Mouse (Mus musculus): Measurements from ENCODE around the gene Hist1h1t. TPM values are rescaled to one million over a fixed set of nuclear protein-coding genes. Genes with fewer than 3 reads are reported as not detected.

The Hist1h1t gene
- polyA plus RNA-seq, 1 experiment from 2014 or later = not detected

Small RNA genes lying within 50 kb of the gene (microRNA-seq; reads per million reads assigned to microRNA genes)
- gene Gm44314 = not detected
- not detected for gene Gm44350

Other genes starting within 250 kb of the Hist1h1t start
- gene Btn1a1, start 229.9 kb upstream of the Hist1h1t start, polyA plus RNA-seq (2016; fragmentation: Nextera tagmentation; extraction: Ambion mirVana) = 2.6 and 2.9 TPM in 2 replicates
- gene Btn2a2, start 207.0 kb upstream of the Hist1h1t start, polyA plus RNA-seq (2016; fragmentation: Nextera tagmentation; extraction: Ambion mirVana) = 0.45 and 0.58 TPM in 2 replicates
- 4.4 and 5.2 TPM in 2 replicates for gene Hist1h4h, start 164.8 kb upstream of the Hist1h1t start, polyA plus RNA-seq (2016; fragmentation: Nextera tagmentation; extraction: Ambion mirVana)
- 2.7 and 7.0 TPM in 2 replicates for gene Hist1h2af, start 161.9 kb upstream of the Hist1h1t start, polyA plus RNA-seq (2016; fragmentation: Nextera tagmentation; extraction: Ambion mirVana)
- gene Hist1h3g, start 160.4 kb upstream of the Hist1h1t start, polyA plus RNA-seq (2016; fragmentation: Nextera tagmentation; extraction: Ambion mirVana) = 3.9 and 4.0 TPM in 2 replicates
- gene Hist1h2bh, start 152.4 kb upstream of the Hist1h1t start, polyA plus RNA-seq (2016; fragmentation: Nextera tagmentation; extraction: Ambion mirVana) = 0.26 and 0.28 TPM in 2 replicates
- 0.32 and 0.36 TPM in 2 replicates for gene Hist1h3f, start 151.8 kb upstream of the Hist1h1t start, polyA plus RNA-seq (2016; fragmentation: Nextera tagmentation; extraction: Ambion mirVana)
- gene Hist1h4f, start 144.2 kb upstream of the Hist1h1t start, polyA plus RNA-seq (2016; fragmentation: Nextera tagmentation; extraction: Ambion mirVana) = 0.95 TPM in 1 of 2 replicates, not detected in the other
- 0.21 and 0.26 TPM in 2 replicates for gene Hist1h1d, start 142.6 kb upstream of the Hist1h1t start, polyA plus RNA-seq (2016; fragmentation: Nextera tagmentation; extraction: Ambion mirVana)
- gene Hist1h3e, start 133.4 kb upstream of the Hist1h1t start, polyA plus RNA-seq (2016; fragmentation: Nextera tagmentation; extraction: Ambion mirVana) = 1.7 and 2.1 TPM in 2 replicates
- gene Hist1h2ae, start 124.6 kb upstream of the Hist1h1t start, polyA plus RNA-seq (2016; fragmentation: Nextera tagmentation; extraction: Ambion mirVana) = 40.3 and 45.8 TPM in 2 replicates
- gene Hist1h2bg, start 124.4 kb upstream of the Hist1h1t start, polyA plus RNA-seq (2016; fragmentation: Nextera tagmentation; extraction: Ambion mirVana) = 4.5 and 4.8 TPM in 2 replicates
- 1.5 and 2.0 TPM in 2 replicates for gene Hist1h2bf, start 121.6 kb upstream of the Hist1h1t start, polyA plus RNA-seq (2016; fragmentation: Nextera tagmentation; extraction: Ambion mirVana)
- 1.1 and 2.3 TPM in 2 replicates for gene Hist1h2ad, start 121.4 kb upstream of the Hist1h1t start, polyA plus RNA-seq (2016; fragmentation: Nextera tagmentation; extraction: Ambion mirVana)
- gene Hist1h3d, start 120.1 kb upstream of the Hist1h1t start, polyA plus RNA-seq (2016; fragmentation: Nextera tagmentation; extraction: Ambion mirVana) = 1.4 and 1.6 TPM in 2 replicates
- 43.5 and 46.9 TPM in 2 replicates for gene Hist1h4d, start 114.2 kb upstream of the Hist1h1t start, polyA plus RNA-seq (2016; fragmentation: Nextera tagmentation; extraction: Ambion mirVana)
- 1.2 and 2.0 TPM in 2 replicates for gene Hist1h2be, start 74.7 kb upstream of the Hist1h1t start, polyA plus RNA-seq (2016; fragmentation: Nextera tagmentation; extraction: Ambion mirVana)
- gene Hist1h1e, start 73.3 kb upstream of the Hist1h1t start, polyA plus RNA-seq (2016; fragmentation: Nextera tagmentation; extraction: Ambion mirVana) = 10.6 and 11.6 TPM in 2 replicates
- gene Hist1h2ac, start 11.9 kb upstream of the Hist1h1t start, polyA plus RNA-seq (2016; fragmentation: Nextera tagmentation; extraction: Ambion mirVana) = 0.70 and 0.78 TPM in 2 replicates
- gene Hist1h2bc, start 11.6 kb upstream of the Hist1h1t start, polyA plus RNA-seq (2016; fragmentation: Nextera tagmentation; extraction: Ambion mirVana) = 43.6 and 49.5 TPM in 2 replicates
- 2.7 and 3.5 TPM in 2 replicates for gene Hist1h4c, start 2.6 kb downstream of the Hist1h1t start, polyA plus RNA-seq (2016; fragmentation: Nextera tagmentation; extraction: Ambion mirVana)
- 10.5 and 13.2 TPM in 2 replicates for gene Hfe, start 15.0 kb downstream of the Hist1h1t start, polyA plus RNA-seq (2016; fragmentation: Nextera tagmentation; extraction: Ambion mirVana)
- gene Hist1h1c, start 43.0 kb downstream of the Hist1h1t start, polyA plus RNA-seq (2016; fragmentation: Nextera tagmentation; extraction: Ambion mirVana) = 36.5 and 41.9 TPM in 2 replicates
- 3.0 and 5.1 TPM in 2 replicates for gene Hist1h3c, start 49.8 kb downstream of the Hist1h1t start, polyA plus RNA-seq (2016; fragmentation: Nextera tagmentation; extraction: Ambion mirVana)
- 0.88 and 1.4 TPM in 2 replicates for gene Hist1h2bb, start 50.9 kb downstream of the Hist1h1t start, polyA plus RNA-seq (2016; fragmentation: Nextera tagmentation; extraction: Ambion mirVana)
- gene Hist1h2ab, start 55.3 kb downstream of the Hist1h1t start, polyA plus RNA-seq (2016; fragmentation: Nextera tagmentation; extraction: Ambion mirVana) = 16.7 and 20.9 TPM in 2 replicates
- 3.4 and 3.5 TPM in 2 replicates for gene Hist1h3b, start 56.5 kb downstream of the Hist1h1t start, polyA plus RNA-seq (2016; fragmentation: Nextera tagmentation; extraction: Ambion mirVana)
- gene Hist1h4b, start 61.2 kb downstream of the Hist1h1t start, polyA plus RNA-seq (2016; fragmentation: Nextera tagmentation; extraction: Ambion mirVana) = 2.1 and 2.3 TPM in 2 replicates
- gene Hist1h4a, start 65.4 kb downstream of the Hist1h1t start, polyA plus RNA-seq (2016; fragmentation: Nextera tagmentation; extraction: Ambion mirVana) = not detected in 2 replicates
- 1.7 and 3.5 TPM in 2 replicates for gene Hist1h3a, start 66.6 kb downstream of the Hist1h1t start, polyA plus RNA-seq (2016; fragmentation: Nextera tagmentation; extraction: Ambion mirVana)
- 0.54 and 1.4 TPM in 2 replicates for gene Hist1h1a, start 67.9 kb downstream of the Hist1h1t start, polyA plus RNA-seq (2016; fragmentation: Nextera tagmentation; extraction: Ambion mirVana)
- gene Trim38, start 74.1 kb downstream of the Hist1h1t start, polyA plus RNA-seq (2016; fragmentation: Nextera tagmentation; extraction: Ambion mirVana) = 0.13 TPM in 1 of 2 replicates, not detected in the other
- gene Slc17a2, start 111.2 kb downstream of the Hist1h1t start, polyA plus RNA-seq (2016; fragmentation: Nextera tagmentation; extraction: Ambion mirVana) = not detected in 2 replicates
- not detected in 2 replicates for gene Slc17a3, start 143.6 kb downstream of the Hist1h1t start, polyA plus RNA-seq (2016; fragmentation: Nextera tagmentation; extraction: Ambion mirVana)
- gene Slc17a1, start 171.9 kb downstream of the Hist1h1t start, polyA plus RNA-seq (2016; fragmentation: Nextera tagmentation; extraction: Ambion mirVana) = not detected in 2 replicates
- not detected in 2 replicates for gene Slc17a4, start 219.2 kb downstream of the Hist1h1t start, polyA plus RNA-seq (2016; fragmentation: Nextera tagmentation; extraction: Ambion mirVana)
- not detected in 2 replicates for gene Hist1h2ba, start 238.3 kb downstream of the Hist1h1t start, polyA plus RNA-seq (2016; fragmentation: Nextera tagmentation; extraction: Ambion mirVana)
- gene Hist1h2aa, start 238.6 kb downstream of the Hist1h1t start, polyA plus RNA-seq (2016; fragmentation: Nextera tagmentation; extraction: Ambion mirVana) = not detected in 2 replicates